Mouse (Mus musculus) heart, embryonic 11.5 days (tissue): ENCODE results near the gene Aktip. TPM values are rescaled to one million over a fixed set of nuclear protein-coding genes. Genes with fewer than 3 reads are reported as not detected.

Experiments used
- ATAC-seq: fragments of 200-750 bp; cut with Nextera tagmentation; replicated peaks from 2 replicates; pipeline ENCODE4 v1.8.0; 2017; ENCODE audit warnings: moderate library complexity; ENCODE audit not compliant: insufficient number of reproducible peaks, low FRiP score, low TSS enrichment
- H3K27ac ChIP-seq: fragments of 300-500 bp; sonication (generic); 2 replicates; pipeline ENCODE4 v1.5.1; 2014; ENCODE audit warnings: mild to moderate bottlenecking, low read depth, low read length
- H3K27me3 ChIP-seq: fragments of 300-500 bp; sonication (generic); 2 replicates; pipeline ENCODE4 v1.6.1; 2014; ENCODE audit warnings: mild to moderate bottlenecking, low read length, mixed read lengths; ENCODE audit not compliant: control insufficient read depth, insufficient read depth
- H3K36me3 ChIP-seq: fragments of 300-500 bp; sonication (generic); 2 replicates; pipeline ENCODE4 v1.6.1; 2014; ENCODE audit warnings: mild to moderate bottlenecking, low read length, moderate library complexity, mixed read lengths; ENCODE audit not compliant: control insufficient read depth, insufficient read depth
- H3K4me1 ChIP-seq: fragments of 300-500 bp; sonication (generic); 2 replicates; pipeline ENCODE4 v1.6.1; 2014; ENCODE audit warnings: low read length; ENCODE audit not compliant: control insufficient read depth, insufficient read depth
- H3K4me2 ChIP-seq: fragments of 300-500 bp; sonication (generic); 2 replicates; pipeline ENCODE4 v1.6.1; 2014; ENCODE audit warnings: mild to moderate bottlenecking, moderate library complexity
- H3K4me3 ChIP-seq: fragments of 300-500 bp; sonication (generic); 2 replicates; pipeline ENCODE4 v1.5.1; 2014; ENCODE audit warnings: low read depth, low read length
- H3K9ac ChIP-seq: fragments of 300-500 bp; sonication (generic); 2 replicates; pipeline ENCODE4 v1.6.1; 2014; ENCODE audit warnings: mild to moderate bottlenecking, low read depth, low read length, moderate library complexity
- H3K9me3 ChIP-seq: fragments of 300-500 bp; sonication (generic); replicated peaks from 2 replicates; pipeline ENCODE4 v1.6.1; 2016; ENCODE audit warnings: low read length; ENCODE audit not compliant: control insufficient read depth
- WGBS: fragments of 180-500 bp; shearing (Covaris S2); extraction: QIAGEN DNeasy Blood & Tissue Kit; methylation state at CpG from one replicate; pipeline ENCODE4 v1.1.7; 2014; ENCODE audit not compliant: insufficient replicate concordance; 5-methylcytosine and 5-hydroxymethylcytosine counted together
- polyA plus RNA-seq: library from polyadenylated mRNA; unstranded; fragments of >200 nt; fragmentation: Nextera tagmentation; extraction: Ambion mirVana; gene quantifications from 2 replicates; pipeline ENCODE4 v1.2.1, GENCODE M21; 2014

Gene Aktip
- polyA plus RNA-seq, 1 experiment from 2014 or later: 42.7 TPM

- H3K27me3 ChIP-seq: no peaks in the 10 kb centered on the region
- H3K9ac ChIP-seq: peak overlapping the region; percentile 79
- H3K4me3 ChIP-seq: peak overlapping the region; percentile 59
- H3K4me1 ChIP-seq: peaks cover 4% of the 10 kb centered on the region; the same call in 1 of the 2 replicates
- WGBS: under 1% methylated on average over 34 of the region's 34 CpGs
- peak overlapping the region; percentile 68 for H3K4me2 ChIP-seq
- H3K36me3 ChIP-seq: no peaks in the 10 kb centered on the region
- no peaks in the 10 kb centered on the region for H3K9me3 ChIP-seq
- peak; percentile 81 for ATAC-seq
- H3K27ac ChIP-seq: peak overlapping the region; percentile 36
Measured at GRCm38 (mm10) chr8:91070275-91070859, 129.4 kb downstream of the Aktip start.

GRCm38 (mm10) chr8:91069834-91070233 is 129.9 kb downstream of the Aktip start, which contains the start of gene Rbl2:
Gene Rbl2, plus strand, starts transcription at chr8:91070057.
- ATAC-seq: peak; percentile 93
- Histone ChIP-seq H3K4me3 (peak within 1 kb of the TSS; percentile 59), H3K9me3 (no peaks in the 10 kb centered on the region), H3K4me2 (peak within 1 kb of the TSS; percentile 68), H3K36me3 (no peaks in the 10 kb centered on the region), H3K27ac (peak within 1 kb of the TSS; percentile 36), H3K9ac (peak within 1 kb of the TSS; percentile 79), H3K4me1 (peaks cover 4% of the 10 kb centered on the region; the same call in 1 of the 2 replicates), H3K27me3 (no peaks in the 10 kb centered on the region)
- WGBS: under 1% methylated on average over 25 of the region's 25 CpGs

GRCm38 (mm10) chr8:91069407-91069806 is 130.4 kb downstream of the Aktip start:
- peak overlapping the region; percentile 68 for H3K4me2 ChIP-seq
- 7% methylated on average over 10 of the region's 10 CpGs for WGBS
- H3K27ac ChIP-seq: no peak overlapping the region
- H3K27me3 ChIP-seq: no peaks in the 10 kb centered on the region
- H3K9me3 ChIP-seq: no peaks in the 10 kb centered on the region
- H3K4me1 ChIP-seq: peaks cover 4% of the 10 kb centered on the region; the same call in 1 of the 2 replicates
- H3K9ac ChIP-seq: peak overlapping the region; percentile 79; the same call in 1 of the 2 replicates
- no peak for ATAC-seq
- no peaks in the 10 kb centered on the region for H3K36me3 ChIP-seq
- peak overlapping the region; percentile 59 for H3K4me3 ChIP-seq

GRCm38 (mm10) chr8:91065179-91065578 is 134.6 kb downstream of the Aktip start:
- Histone ChIP-seq H3K9me3 (no peaks in the 10 kb centered on the region), H3K4me3 (no peak overlapping the region), H3K9ac (no peak overlapping the region), H3K4me1 (peaks cover 3% of the 10 kb centered on the region; the same call in 1 of the 2 replicates), H3K27ac (no peak overlapping the region), H3K27me3 (no peaks in the 10 kb centered on the region), H3K36me3 (no peaks in the 10 kb centered on the region), H3K4me2 (no peak overlapping the region)
- no peak for ATAC-seq
- WGBS: 77% methylated on average over 4 of the region's 4 CpGs

Other genes with a start within 250 kb of the Aktip start
- gene Rbl2, start 129.9 kb downstream of the Aktip start, polyA plus RNA-seq: 14.6 and 14.7 TPM in 2 replicates
- gene Rpgrip1l, start 113.3 kb upstream of the Aktip start, polyA plus RNA-seq: 8.0 and 9.6 TPM in 2 replicates
- gene Fto, start 113.5 kb upstream of the Aktip start, polyA plus RNA-seq: 70.1 and 81.9 TPM in 2 replicates